Mouse (Mus musculus) lung, adult 2 months (tissue): Measurements from ENCODE around the gene Chtop. TPM values are rescaled to one million over a fixed set of nuclear protein-coding genes. Genes with fewer than 3 reads are reported as not detected.

Experiments used
- DNase-seq: peaks from one replicate; pipeline ENCODE4 v3.0.0; 2022
- H3K4me1 ChIP-seq: fragments of 200-500 bp; 2 replicates; pipeline ENCODE4 v1.6.1; 2011; ENCODE audit warnings: low read length; ENCODE audit not compliant: control insufficient read depth, insufficient read depth
- H3K4me3 ChIP-seq: fragments of 200-500 bp; replicated peaks from 2 replicates; pipeline ENCODE3; 2011; ENCODE audit warnings: low read depth, mild to moderate bottlenecking, control low read depth, low read length; ENCODE audit errors: extremely low read depth
- CTCF ChIP-seq: fragments of 200-500 bp; IDR thresholded peaks from 2 replicates; pipeline ENCODE4 v1.5.1; 2011; ENCODE audit warnings: mild to moderate bottlenecking, low read length, control low read depth; ENCODE audit not compliant: insufficient read depth
- POLR2A ChIP-seq: fragments of 200-500 bp; IDR thresholded peaks from 2 replicates; pipeline ENCODE4 v1.6.1; 2011; ENCODE audit warnings: low read depth, mild to moderate bottlenecking, control low read depth, low read length, borderline replicate concordance; ENCODE audit errors: extremely low read depth
- WGBS: fragments of 180-500 bp; shearing (Covaris S2); methylation state at CpG from one replicate; pipeline ENCODE4 v1.1.7; 2018; 5-methylcytosine and 5-hydroxymethylcytosine counted together
- polyA plus RNA-seq: library from polyadenylated mRNA; depleted of rRNA; stranded (reverse); fragments of >200 nt; gene quantifications from 2 replicates; pipeline ENCODE4 v1.2.3, GENCODE M21; 2012

Chtop gene
- polyA plus RNA-seq, 1 experiment: 48.4 TPM

DNA sequence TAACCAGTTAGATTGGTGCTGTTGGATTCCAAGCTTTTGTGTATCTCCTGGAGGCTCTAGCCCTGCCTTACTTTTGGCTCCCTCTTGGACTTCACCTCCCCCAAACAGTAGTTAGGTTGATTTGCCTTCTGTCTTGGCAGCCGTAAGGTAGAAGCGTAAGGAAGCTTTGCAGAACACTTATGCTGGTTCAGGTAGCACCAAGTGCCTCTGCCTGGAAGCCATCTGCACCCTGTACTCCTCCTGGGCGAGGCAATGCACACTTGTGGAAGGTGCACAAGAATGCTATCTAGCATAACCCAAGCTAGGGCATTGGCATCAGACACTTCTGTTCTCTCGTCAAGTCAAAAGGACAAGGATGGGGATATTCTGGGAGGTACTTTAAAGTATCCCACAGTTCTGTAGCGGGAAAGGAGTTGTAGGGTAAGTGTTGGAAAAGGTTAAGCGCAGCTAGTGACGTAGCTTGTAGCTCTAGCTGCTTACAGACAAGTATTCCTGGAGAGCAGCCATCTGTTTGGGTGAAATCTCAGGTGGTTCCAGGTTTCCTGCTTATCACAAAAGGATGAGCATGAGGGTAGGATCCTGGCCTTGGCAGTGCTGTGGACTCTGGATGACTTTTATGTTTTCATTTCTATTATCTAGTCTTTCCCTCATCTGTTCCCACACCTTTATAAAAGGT is 13.3 kb downstream of the Chtop start:
- H3K4me3 ChIP-seq: no peak overlapping the region
- DNase-seq: no peak
- H3K4me1 ChIP-seq: no peaks in the 10 kb centered on the region
- TF ChIP-seq POLR2A (no peak), CTCF (no peak)
- WGBS: 75% methylated on average over 7 of the region's 7 CpGs

DNA sequence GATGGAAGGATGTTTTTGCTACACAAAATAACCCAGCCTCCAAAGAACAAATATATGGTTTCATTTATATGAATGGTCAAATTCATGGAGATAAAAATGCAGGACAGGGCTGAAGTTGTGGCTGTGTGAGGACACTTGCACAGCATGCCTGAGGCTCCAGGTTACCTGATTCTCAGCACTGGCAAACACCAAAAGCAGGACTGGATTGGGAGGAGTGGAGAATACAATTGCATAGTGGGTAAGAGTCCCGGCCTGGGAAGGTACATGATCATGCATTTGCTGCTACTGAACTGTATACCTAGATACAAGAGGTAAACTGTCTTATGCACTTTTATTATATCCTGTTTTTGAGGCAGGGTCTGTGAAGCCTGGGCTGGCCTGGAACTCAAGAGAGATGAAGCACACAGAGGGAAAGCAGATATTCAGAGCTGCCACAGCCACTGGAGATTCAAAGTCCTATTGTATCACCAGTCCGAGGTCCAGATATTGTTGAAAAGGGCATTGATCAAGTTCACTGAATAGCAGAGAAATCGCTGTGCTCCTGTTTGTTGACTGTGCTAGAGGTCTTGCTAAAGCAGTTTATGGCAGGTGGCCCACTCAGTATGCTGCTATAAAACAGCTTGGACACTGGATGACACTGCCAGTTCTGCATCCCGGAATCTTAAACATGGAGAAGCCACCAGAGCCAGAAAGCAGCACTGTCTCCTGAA is 15.3 kb downstream of the Chtop start:
- 60% methylated on average over 4 of the region's 4 CpGs for WGBS

DNA sequence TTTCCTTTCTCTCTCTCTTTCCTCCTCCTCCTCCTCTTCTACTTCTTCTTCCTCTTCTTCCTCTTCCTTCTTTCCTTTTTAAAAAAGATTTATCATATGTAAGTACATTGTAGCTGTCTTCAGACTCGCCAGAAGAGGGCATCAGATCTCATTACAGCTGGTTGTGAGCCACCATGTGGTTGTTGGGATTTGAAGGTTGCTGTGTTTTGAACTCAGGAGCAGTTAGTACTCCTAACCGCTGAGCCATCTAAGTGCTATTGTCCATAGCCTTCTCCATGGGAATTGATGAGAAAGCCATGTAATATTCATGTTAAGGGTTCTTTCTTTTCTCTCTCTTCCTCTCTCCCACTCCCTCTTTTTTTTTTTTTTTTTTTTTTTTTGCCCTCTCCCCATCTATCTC is 17.9 kb downstream of the Chtop start:
- 37% methylated on average over 2 of the region's 2 CpGs for WGBS
- Histone ChIP-seq H3K4me1 (peaks cover 3% of the 10 kb centered on the region; the same call in 1 of the 2 replicates), H3K4me3 (no peak overlapping the region)
- DNase-seq: no peak
- TF ChIP-seq CTCF (0 out of 2 replicates have a peak, but pooled peaks have one; percentile 4), POLR2A (no peak)

More for the DNA sequence above, 15.3 kb downstream of the Chtop start:
- no peak for DNase-seq
- no peak overlapping the region for H3K4me3 ChIP-seq
- TF ChIP-seq POLR2A: no peak
- TF ChIP-seq CTCF: no peak
- peaks cover 3% of the 10 kb centered on the region; the same call in 1 of the 2 replicates for H3K4me1 ChIP-seq

DNA sequence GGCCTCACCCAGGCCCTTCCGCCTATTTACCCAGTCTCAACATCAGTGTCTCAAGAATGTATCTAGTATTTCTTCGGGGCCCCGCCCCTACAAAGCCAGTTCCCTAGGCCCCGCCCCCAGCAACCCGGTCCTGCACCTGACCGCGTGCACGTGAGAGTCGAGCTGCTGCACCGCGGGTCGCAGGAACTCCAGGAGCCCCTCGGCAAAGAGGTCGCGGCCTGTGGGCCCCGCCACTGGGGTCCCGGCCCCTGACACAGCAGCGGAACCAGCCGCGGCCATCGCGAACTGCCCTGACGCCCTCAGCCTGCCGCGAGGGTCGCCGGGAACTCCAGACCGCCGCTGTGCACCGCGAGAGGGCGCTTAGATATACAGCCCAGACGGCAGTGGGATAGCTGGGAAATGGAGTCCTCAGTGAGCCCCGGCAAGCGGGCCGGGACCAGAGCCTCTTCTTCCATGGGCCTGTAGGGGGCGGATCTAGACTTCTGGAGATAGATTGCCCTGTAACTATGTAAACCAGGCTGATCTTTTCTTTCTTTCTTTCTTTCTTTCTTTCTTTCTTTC is 18.5 kb downstream of the Chtop start, which contains the start of gene Snapin:
Snapin (minus strand) TSS at position 338 of the 561 bp plus-strand sequence.
- WGBS: under 1% methylated on average over 37 of the region's 37 CpGs
- peak; percentile 97 for DNase-seq
- H3K4me3 ChIP-seq: peak within 1 kb of the TSS; percentile 97
- TF ChIP-seq CTCF: peak; percentile 70
- peak; percentile 60; the same call in 1 of the 2 replicates for TF ChIP-seq POLR2A
- H3K4me1 ChIP-seq: peaks cover 3% of the 10 kb centered on the region; the same call in 1 of the 2 replicates

DNA sequence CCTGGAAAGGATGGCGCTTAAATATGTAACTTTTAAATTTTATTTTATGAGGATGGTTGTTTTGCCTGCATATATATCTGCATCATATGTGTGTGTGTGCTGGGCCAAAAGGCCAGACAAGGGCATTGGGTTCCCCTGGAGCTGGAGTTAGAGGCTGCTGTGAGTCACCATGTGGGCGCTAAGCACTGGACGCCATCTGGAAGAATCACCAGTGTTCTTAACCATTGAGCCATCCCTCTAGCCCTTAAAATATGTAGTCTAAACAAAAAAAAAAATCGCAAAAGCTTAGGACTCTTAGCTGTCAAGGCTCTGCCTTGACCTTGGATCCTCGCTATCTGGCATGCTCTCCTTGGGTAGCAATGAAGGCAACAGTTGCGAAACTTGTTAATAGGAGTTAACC is 20.7 kb downstream of the Chtop start:
- Histone ChIP-seq H3K4me1 (peaks cover 3% of the 10 kb centered on the region; the same call in 1 of the 2 replicates), H3K4me3 (no peak overlapping the region)
- TF ChIP-seq POLR2A (no peak), CTCF (no peak)
- no peak for DNase-seq
- WGBS: 83% methylated on average over 6 of the region's 6 CpGs

DNA sequence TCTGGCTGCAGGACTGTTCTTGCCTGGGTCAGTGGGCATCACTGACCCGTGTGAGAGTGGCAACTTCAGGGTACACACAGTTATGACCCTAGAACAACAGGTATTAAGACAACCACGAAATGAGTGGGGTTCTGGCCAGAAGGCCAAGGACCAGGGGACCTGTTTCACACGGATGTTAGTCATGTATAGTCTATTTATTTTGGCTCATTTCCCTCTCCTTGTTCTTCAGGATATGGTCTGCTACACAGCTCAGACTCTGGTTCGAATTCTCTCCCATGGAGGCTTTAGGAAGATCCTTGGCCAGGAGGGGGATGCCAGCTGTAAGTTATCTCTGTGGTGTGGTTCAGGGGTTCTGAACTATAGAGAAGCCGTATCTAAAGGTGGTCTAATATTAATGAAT is 22.3 kb downstream of the Chtop start:
- WGBS: 53% methylated on average over 5 of the region's 5 CpGs
- no peak for DNase-seq
- TF ChIP-seq POLR2A (no peak), CTCF (no peak)
- H3K4me1 ChIP-seq: peaks cover 3% of the 10 kb centered on the region; the same call in 1 of the 2 replicates
- H3K4me3 ChIP-seq: no peak overlapping the region

DNA sequence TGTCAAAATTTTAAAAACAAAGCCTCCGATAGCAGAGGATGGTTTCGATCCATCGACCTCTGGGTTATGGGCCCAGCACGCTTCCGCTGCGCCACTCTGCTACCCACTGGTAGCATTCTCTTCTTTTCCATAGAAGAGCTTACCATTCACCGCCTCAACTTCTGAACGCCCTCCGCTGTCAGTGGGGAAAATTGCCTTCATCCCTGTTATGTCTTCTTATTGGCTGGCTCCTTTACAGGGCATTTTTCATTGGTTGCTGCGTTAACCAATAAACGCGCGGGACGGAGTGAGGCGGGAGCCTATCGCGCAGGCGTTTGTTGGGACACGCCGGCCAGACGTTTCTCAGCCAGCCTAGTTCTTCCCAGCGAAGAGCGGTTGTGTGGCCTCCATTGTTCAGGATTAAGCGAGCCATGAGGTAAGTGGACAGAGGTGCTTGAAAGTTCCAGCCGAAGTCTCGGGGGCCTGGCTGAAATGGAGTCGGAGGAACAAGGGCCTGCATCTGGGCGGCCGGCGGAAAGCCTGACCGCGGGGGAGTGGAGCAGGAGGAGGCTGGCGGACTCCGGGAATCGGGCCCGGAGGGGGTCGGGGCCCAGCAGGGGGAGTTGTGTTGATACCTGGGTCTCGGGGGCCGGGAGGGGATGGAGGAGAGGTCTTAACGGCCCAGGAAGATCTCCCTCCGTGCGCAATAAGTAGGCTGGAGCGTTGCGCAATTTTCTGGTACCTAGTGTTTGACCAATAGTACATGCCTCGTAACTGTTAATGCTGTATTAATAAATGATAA is 33.3 kb downstream of the Chtop start, which contains the start of gene Ilf2:
Ilf2 (plus strand) TSS at position 296 of the 781 bp plus-strand sequence.
- under 1% methylated on average over 45 of the region's 45 CpGs for WGBS
- Histone ChIP-seq H3K4me1 (peaks cover 5% of the 10 kb centered on the region), H3K4me3 (peak within 1 kb of the TSS; percentile 80)
- TF ChIP-seq CTCF: peak; percentile 23; the same call in 1 of the 2 replicates
- TF ChIP-seq POLR2A: peak; percentile 81; the same call in 1 of the 2 replicates
- peak; percentile 90 for DNase-seq

DNA sequence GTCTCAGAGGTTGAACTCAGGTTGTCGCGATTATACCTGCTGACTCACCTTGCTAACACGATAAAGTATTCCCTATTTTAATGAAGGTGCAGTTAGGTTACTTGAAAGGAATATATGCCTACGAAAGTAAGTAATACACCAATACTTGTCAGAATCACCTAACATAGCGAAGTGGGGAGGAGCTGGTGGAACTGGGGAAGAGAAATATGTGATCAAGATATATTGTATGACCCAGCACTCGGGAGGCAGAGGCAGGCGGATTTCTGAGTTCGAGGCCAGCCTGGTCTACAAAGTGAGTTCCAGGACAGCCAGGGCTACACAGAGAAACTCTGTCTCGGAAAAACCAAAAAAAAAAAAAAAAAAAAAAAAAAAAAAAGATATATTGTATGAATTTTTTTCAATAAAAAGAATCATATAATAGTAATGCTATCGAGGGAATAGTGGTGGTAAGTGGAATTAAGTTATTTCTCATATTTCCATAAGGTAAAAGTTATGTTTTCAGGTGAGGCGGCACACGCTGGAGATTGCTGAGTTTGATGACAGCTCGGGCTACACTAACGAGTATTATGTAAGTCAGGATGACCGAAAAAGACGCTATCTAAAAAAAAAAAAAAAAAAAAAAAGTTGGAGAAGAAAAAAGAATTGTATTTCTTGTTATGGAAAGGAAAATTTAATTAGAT is 34.0 kb downstream of the Chtop start:
- no peak for TF ChIP-seq CTCF
- TF ChIP-seq POLR2A: no peak
- Histone ChIP-seq H3K4me3 (peak overlapping the region; percentile 31), H3K4me1 (peaks cover 5% of the 10 kb centered on the region)
- WGBS: 33% methylated on average over 16 of the region's 16 CpGs
- DNase-seq: no peak
